Mouse (Mus musculus): ENCODE measurements at regions not wholly inside any gene's neighbourhood (a gene's known extent, or its start where the extent isn't known, plus 50 kb on each side); places are given as distances from the start of the nearest gene placed in this dataset.
A peak's percentile ranks its signal among the peaks of the same experiment; 100 is the strongest.

GRCm38 (mm10) chr17:64382894-64383293 is 51.2 kb upstream of the Pja2 start:
- DNase-seq (ENCODE audit: extremely low spot score in 1 of 2, low spot score in 1 of 2) = no peak

- DNase-seq (ENCODE audit: extremely low spot score in 1 of 2, low spot score in 1 of 2) = no peak
These were observed 51.9 kb upstream of the Pja2 start for GRCm38 (mm10) chr17:64383600-64383999.

GRCm38 (mm10) chr17:64390349-64390748 is 58.6 kb upstream of the Pja2 start:
- no peak for DNase-seq (ENCODE audit: extremely low spot score in 1 of 2, low spot score in 1 of 2)

- DNase-seq (ENCODE audit: extremely low spot score in 1 of 2, low spot score in 1 of 2) = no peak
These were observed 65.7 kb upstream of the Pja2 start for GRCm38 (mm10) chr17:64397254-64397897.

GRCm38 (mm10) chr17:64398114-64398692 is 66.5 kb upstream of the Pja2 start:
- DNase-seq (ENCODE audit: extremely low spot score in 1 of 2, low spot score in 1 of 2) = no peak

GRCm38 (mm10) chr17:64398708-64399107 is 67.0 kb upstream of the Pja2 start:
- no peak for DNase-seq (ENCODE audit: extremely low spot score in 1 of 2, low spot score in 1 of 2)

- DNase-seq (ENCODE audit: extremely low spot score in 1 of 2, low spot score in 1 of 2) = peak in 1 of 2 experiments; percentile 16
These were observed 75.1 kb upstream of the Pja2 start for GRCm38 (mm10) chr17:64406742-64407254.

- peak; percentile 4 to 53 for DNase-seq (ENCODE audit: extremely low spot score in 1 of 2, low spot score in 1 of 2)
These were observed 75.7 kb upstream of the Pja2 start for GRCm38 (mm10) chr17:64407255-64408011.

GRCm38 (mm10) chr17:64425811-64426210 is 94.1 kb upstream of the Pja2 start:
- no peak for DNase-seq (ENCODE audit: extremely low spot score in 1 of 2, low spot score in 1 of 2)

- DNase-seq (ENCODE audit: extremely low spot score in 1 of 2, low spot score in 1 of 2) = no peak
These were observed 94.8 kb upstream of the Pja2 start for GRCm38 (mm10) chr17:64426536-64426935.

GRCm38 (mm10) chr17:64439571-64439970 is 107.9 kb upstream of the Pja2 start:
- DNase-seq (ENCODE audit: extremely low spot score in 1 of 2, low spot score in 1 of 2) = no peak

GRCm38 (mm10) chr17:64454736-64455135 is 123.0 kb upstream of the Pja2 start:
- no peak for DNase-seq (ENCODE audit: extremely low spot score in 1 of 2, low spot score in 1 of 2)

GRCm38 (mm10) chr17:64466273-64466672 is 134.3 kb upstream of the Man2a1 start:
- no peak for DNase-seq (ENCODE audit: extremely low spot score in 1 of 2, low spot score in 1 of 2)

- DNase-seq (ENCODE audit: extremely low spot score in 1 of 2, low spot score in 1 of 2) = no peak
These were observed 133.8 kb upstream of the Man2a1 start for GRCm38 (mm10) chr17:64466746-64467145.

- DNase-seq (ENCODE audit: extremely low spot score in 1 of 2, low spot score in 1 of 2) = no peak
These were observed 133.2 kb upstream of the Man2a1 start for GRCm38 (mm10) chr17:64467297-64467696.

GRCm38 (mm10) chr17:64469754-64470400 is 130.7 kb upstream of the Man2a1 start:
- no peak for DNase-seq (ENCODE audit: extremely low spot score in 1 of 2, low spot score in 1 of 2)

GRCm38 (mm10) chr17:64480607-64481038 is 119.9 kb upstream of the Man2a1 start:
- no peak for DNase-seq (ENCODE audit: extremely low spot score in 1 of 2, low spot score in 1 of 2)

- no peak for DNase-seq (ENCODE audit: extremely low spot score in 1 of 2, low spot score in 1 of 2)
These were observed 115.7 kb upstream of the Man2a1 start for GRCm38 (mm10) chr17:64484835-64485234.

GRCm38 (mm10) chr17:64489769-64490335 is 110.7 kb upstream of the Man2a1 start:
- no peak for DNase-seq (ENCODE audit: extremely low spot score in 1 of 2, low spot score in 1 of 2)

GRCm38 (mm10) chr17:64490664-64491063 is 109.9 kb upstream of the Man2a1 start:
- no peak for DNase-seq (ENCODE audit: extremely low spot score in 1 of 2, low spot score in 1 of 2)

GRCm38 (mm10) chr17:64491922-64492353 is 108.6 kb upstream of the Man2a1 start:
- DNase-seq (ENCODE audit: extremely low spot score in 1 of 2, low spot score in 1 of 2) = no peak
